Mouse (Mus musculus): ENCODE measurements around the gene Tspan31. TPM values are rescaled to one million over a fixed set of nuclear protein-coding genes. Genes with fewer than 3 reads are reported as not detected.

Tspan31 gene
- total and polyA plus RNA-seq, 3 experiments: 79.9 to 148 (median 85.9) TPM

- no peaks in the 10 kb centered on the region for H3K27me3 ChIP-seq (replicated peaks)
- peak; percentile 6 to 55; a peak in 2 of 4 replicates for TF ChIP-seq CTCF (conservative IDR thresholded peaks at IDR 0.05 in 1 of 2, IDR thresholded peaks at IDR 0.05 in 1 of 2; ENCODE audit: low read depth in 2 of 2, low read length in 2 of 2)
- no peak for TF ChIP-seq SIN3A (IDR thresholded peaks at IDR 0.05; ENCODE audit: low read length)
- no peak for TF ChIP-seq E2F4 (IDR thresholded peaks at IDR 0.05; ENCODE audit: insufficient replicate concordance, low read depth, low read length)
- TF ChIP-seq NRF1 (IDR thresholded peaks at IDR 0.05; ENCODE audit: low read depth, low read length): no peak
- TF ChIP-seq CHD1 (IDR thresholded peaks at IDR 0.05; ENCODE audit: low read depth, low read length): no peak
- TF ChIP-seq CHD2 (IDR thresholded peaks at IDR 0.05; ENCODE audit: low read length): no peak
- dilution Hi-C loops (cut with MboI; ENCODE audit: extremely low pct_ligation_motif_present, extremely low pct_unique_long_range_greater_than_20kb, low sequenced_read_pairs) (no loop called here), in situ Hi-C loops (cut with MboI; ENCODE audit: low pct_ligation_motif_present, low pct_unique_long_range_greater_than_20kb, low sequenced_read_pairs) (no loop called here)
- peaks cover 26 to 74% of the 10 kb centered on the region in 2 experiments for H3K36me3 ChIP-seq (replicated peaks in 1 of 2; ENCODE audit: control insufficient read depth in 1 of 2, insufficient read depth in 1 of 2, low read length in 1 of 2)
- H3K9me3 ChIP-seq (replicated peaks; ENCODE audit: low read length): no peaks in the 10 kb centered on the region
- no peaks in the 10 kb centered on the region for H3K79me2 ChIP-seq (replicated peaks; ENCODE audit: control insufficient read depth, extremely low read depth, insufficient read depth, poor library complexity, severe bottlenecking)
- H3K4me2 ChIP-seq (ENCODE audit: insufficient read depth, low read depth, poor library complexity, severe bottlenecking): no peak overlapping the region
- no peak overlapping the region for H3K9ac ChIP-seq (ENCODE audit: insufficient read depth, low read depth)
- H3K4me1 ChIP-seq (ENCODE audit: control insufficient read depth in 1 of 2, insufficient read depth in 2 of 2): peaks cover 3 to 23% of the 10 kb centered on the region in 2 experiments; a peak in 3 of 4 replicates
- no peak overlapping the region for H3K4me3 ChIP-seq (replicated peaks in 1 of 3; ENCODE audit: low read depth in 2 of 3, low read length in 2 of 3, poor library complexity in 1 of 3)
- no peak for DNase-seq (ENCODE audit: extremely low read depth)
- H3K27ac ChIP-seq (ENCODE audit: insufficient read depth, low read depth): no peak overlapping the region
These were observed 41.2 kb upstream of the Tspan31 start for GRCm38 (mm10) chr10:127111001-127111887.

GRCm38 (mm10) chr10:127108262-127108583 is 38.2 kb upstream of the Tspan31 start:
- no peak overlapping the region for H3K9ac ChIP-seq (ENCODE audit: insufficient read depth, low read depth)
- in situ Hi-C loops (cut with MboI; ENCODE audit: low pct_ligation_motif_present, low pct_unique_long_range_greater_than_20kb, low sequenced_read_pairs) (no loop called here), dilution Hi-C loops (cut with MboI; ENCODE audit: extremely low pct_ligation_motif_present, extremely low pct_unique_long_range_greater_than_20kb, low sequenced_read_pairs) (no loop called here)
- H3K79me2 ChIP-seq (replicated peaks; ENCODE audit: control insufficient read depth, extremely low read depth, insufficient read depth, poor library complexity, severe bottlenecking): no peaks in the 10 kb centered on the region
- H3K4me2 ChIP-seq (ENCODE audit: insufficient read depth, low read depth, poor library complexity, severe bottlenecking): no peak overlapping the region
- H3K27me3 ChIP-seq (replicated peaks): no peaks in the 10 kb centered on the region
- DNase-seq (ENCODE audit: extremely low read depth): no peak
- H3K9me3 ChIP-seq (replicated peaks; ENCODE audit: low read length): no peaks in the 10 kb centered on the region
- peaks cover 16 to 70% of the 10 kb centered on the region in 2 experiments for H3K36me3 ChIP-seq (replicated peaks in 1 of 2; ENCODE audit: control insufficient read depth in 1 of 2, insufficient read depth in 1 of 2, low read length in 1 of 2)
- H3K4me3 ChIP-seq (replicated peaks in 1 of 3; ENCODE audit: low read depth in 2 of 3, low read length in 2 of 3, poor library complexity in 1 of 3): no peak overlapping the region
- no peak overlapping the region for H3K27ac ChIP-seq (ENCODE audit: insufficient read depth, low read depth)
- peaks cover 3 to 23% of the 10 kb centered on the region in 2 experiments; a peak in 3 of 4 replicates for H3K4me1 ChIP-seq (ENCODE audit: control insufficient read depth in 1 of 2, insufficient read depth in 2 of 2)
- TF ChIP-seq HCFC1 (IDR thresholded peaks at IDR 0.05; ENCODE audit: low read depth, low read length): no peak
- no peak for TF ChIP-seq MAFK (IDR thresholded peaks at IDR 0.05; ENCODE audit: insufficient replicate concordance, low read length)
- TF ChIP-seq NELFE (IDR thresholded peaks at IDR 0.05; ENCODE audit: low read depth, low read length): no peak
- TF ChIP-seq ETS1 (conservative IDR thresholded peaks at IDR 0.05; ENCODE audit: low read depth, low read length): no peak
- no peak for TF ChIP-seq TBP (conservative IDR thresholded peaks at IDR 0.05; ENCODE audit: low read depth, low read length)
- no peak for TF ChIP-seq ELF1 (IDR thresholded peaks at IDR 0.05; ENCODE audit: low read depth, low read length)
- TF ChIP-seq TCF12 (IDR thresholded peaks at IDR 0.05; ENCODE audit: low read depth, low read length): no peak
- no peak for TF ChIP-seq RCOR1 (conservative IDR thresholded peaks at IDR 0.05; ENCODE audit: low read depth, low read length)

Measured in CH12.LX (cell line).